Mouse (Mus musculus): Measurements from ENCODE around the gene Cul3. TPM values are rescaled to one million over a fixed set of nuclear protein-coding genes. Genes with fewer than 3 reads are reported as not detected.

Cul3 gene
- polyA plus RNA-seq, 1 experiment from 2014 or later = 28.3 TPM

Other genes starting within 250 kb of the Cul3 start
- 0.36 and 0.47 TPM in 2 replicates for gene Fam124b, start 122.0 kb downstream of the Cul3 start, polyA plus RNA-seq (2016; fragmentation: Nextera tagmentation; extraction: Ambion mirVana)
- gene Gm45261, start 121.0 kb upstream of the Cul3 start, polyA plus RNA-seq (2016; fragmentation: Nextera tagmentation; extraction: Ambion mirVana) = not detected in 2 replicates